Mouse (Mus musculus) ovary, postnatal 10 days (tissue): ENCODE data around the gene Rims4.

Experiments used
- DNase-seq: peaks from one replicate; pipeline ENCODE4 v3.0.0; 2022; ENCODE audit warnings: low spot score

Gene Rims4

DNA sequence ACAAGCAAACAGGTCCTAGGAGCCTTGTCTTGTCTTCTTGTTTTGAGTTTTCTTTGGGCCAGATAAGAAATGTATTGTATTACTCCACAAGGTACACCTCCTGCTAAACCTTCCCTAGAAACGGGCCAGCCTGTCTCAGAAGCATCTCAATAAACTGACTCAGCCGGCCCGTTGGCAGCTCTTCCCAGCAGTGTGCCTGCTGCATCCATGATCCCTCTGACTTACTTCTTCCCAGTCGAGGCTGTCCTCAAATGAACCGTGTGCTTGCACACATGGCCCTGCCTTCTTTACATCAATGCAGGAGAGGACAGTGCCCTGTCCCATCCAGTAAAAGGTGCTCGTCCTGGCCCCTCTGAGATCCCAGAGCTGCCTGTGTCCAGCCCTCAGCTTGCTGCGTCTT lies 8.9 kb downstream of the Rims4 start:
- no peak for DNase-seq

- no peak for DNase-seq
Measured at GRCm38 (mm10) chr2:163907131-163907530, 11.4 kb downstream of the Rims4 start.

DNA sequence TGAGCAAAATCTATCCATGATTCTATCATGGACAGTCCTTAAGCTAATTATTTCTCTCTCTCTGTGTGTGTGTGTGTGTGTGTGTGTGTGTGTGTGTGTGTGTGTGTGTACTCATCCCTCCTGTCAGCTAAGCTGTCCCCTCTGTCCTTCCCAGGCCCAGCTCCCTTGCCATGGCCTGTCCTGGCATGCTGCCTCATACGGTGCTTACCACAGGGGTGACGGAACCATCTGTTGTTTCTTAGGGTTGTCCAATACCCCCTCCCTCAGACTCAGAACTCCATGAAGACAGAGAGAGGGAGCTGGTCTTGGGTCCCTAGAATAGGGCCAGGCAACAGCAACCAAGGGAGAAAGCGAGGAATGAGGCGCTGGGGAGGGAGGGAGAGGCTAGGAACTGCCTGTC lies 14.2 kb downstream of the Rims4 start:
- no peak for DNase-seq

- DNase-seq, result no peak
Measured at GRCm38 (mm10) chr2:163903461-163903860, 15.0 kb downstream of the Rims4 start.

DNA sequence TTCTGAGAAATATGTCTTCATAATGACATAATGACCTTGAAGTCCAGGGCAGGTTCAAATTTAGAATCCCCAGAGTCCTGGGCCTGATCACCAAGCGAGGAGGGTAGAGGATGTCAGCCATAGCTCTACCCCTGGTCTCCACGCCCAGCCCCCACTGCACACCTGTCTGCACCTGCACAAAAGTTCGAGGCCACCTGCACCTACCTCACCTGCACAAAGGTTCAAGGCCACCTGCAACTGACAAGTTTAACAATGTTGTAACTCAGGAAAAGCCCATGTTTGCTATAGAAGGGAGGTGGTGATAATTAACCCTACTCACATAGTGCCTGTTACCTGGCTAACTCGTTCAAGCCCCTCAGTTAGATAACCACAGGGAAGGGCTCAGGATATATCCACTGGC lies 16.0 kb downstream of the Rims4 start:
- no peak for DNase-seq

- no peak for DNase-seq
Measured at GRCm38 (mm10) chr2:163901043-163901442, 17.4 kb downstream of the Rims4 start.

GRCm38 (mm10) chr2:163899910-163900411 lies 18.5 kb downstream of the Rims4 start:
- DNase-seq, result no peak

DNA sequence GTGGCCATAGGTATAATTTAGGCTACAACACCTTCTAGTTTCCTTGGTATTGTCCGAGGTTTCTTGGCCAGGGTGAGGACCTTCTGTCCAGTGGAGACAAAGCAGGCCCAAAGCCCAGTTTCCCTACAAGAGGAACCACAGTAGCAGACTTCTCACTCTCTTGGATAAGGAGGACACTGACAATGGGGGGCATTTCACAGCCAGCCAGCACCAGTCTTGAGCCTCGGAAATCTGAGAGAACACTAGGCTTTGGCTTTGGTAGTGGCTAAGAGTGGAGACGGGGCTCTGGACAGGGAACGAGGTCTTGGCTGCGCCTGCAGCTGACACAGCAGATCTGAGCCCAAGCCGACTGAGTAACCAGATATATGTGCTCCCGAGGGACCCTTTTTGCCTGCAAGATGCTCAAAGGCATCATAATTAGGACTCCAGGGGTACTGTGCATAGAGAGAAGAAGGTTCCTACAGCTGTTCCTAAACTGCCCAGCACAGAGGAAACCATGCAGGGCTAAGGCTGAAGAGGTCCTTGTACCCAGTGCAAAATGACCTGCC lies 20.4 kb downstream of the Rims4 start:
- DNase-seq, result no peak

GRCm38 (mm10) chr2:163897026-163897425 lies 21.5 kb downstream of the Rims4 start:
- DNase-seq, result no peak

DNA sequence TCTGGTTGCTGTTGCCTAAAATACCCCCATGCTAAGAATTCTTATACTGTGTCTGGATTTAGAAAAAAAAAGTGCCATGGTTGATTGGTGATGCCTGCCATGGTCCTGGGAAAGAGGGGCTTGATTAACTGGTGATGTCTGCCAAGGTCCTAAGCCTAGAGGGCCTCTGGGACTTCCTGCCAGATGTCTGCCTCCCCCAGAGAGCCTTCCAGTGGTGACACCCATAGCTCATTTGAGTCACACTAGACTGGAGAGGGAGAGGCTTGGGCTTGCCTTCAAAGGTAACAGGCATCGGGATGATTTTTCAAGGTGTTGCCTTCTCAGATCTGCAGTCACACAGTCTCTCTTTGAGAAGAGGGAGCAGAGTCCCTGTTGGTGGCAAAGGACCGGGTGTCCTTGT lies 23.3 kb downstream of the Rims4 start:
- DNase-seq, result no peak

DNA sequence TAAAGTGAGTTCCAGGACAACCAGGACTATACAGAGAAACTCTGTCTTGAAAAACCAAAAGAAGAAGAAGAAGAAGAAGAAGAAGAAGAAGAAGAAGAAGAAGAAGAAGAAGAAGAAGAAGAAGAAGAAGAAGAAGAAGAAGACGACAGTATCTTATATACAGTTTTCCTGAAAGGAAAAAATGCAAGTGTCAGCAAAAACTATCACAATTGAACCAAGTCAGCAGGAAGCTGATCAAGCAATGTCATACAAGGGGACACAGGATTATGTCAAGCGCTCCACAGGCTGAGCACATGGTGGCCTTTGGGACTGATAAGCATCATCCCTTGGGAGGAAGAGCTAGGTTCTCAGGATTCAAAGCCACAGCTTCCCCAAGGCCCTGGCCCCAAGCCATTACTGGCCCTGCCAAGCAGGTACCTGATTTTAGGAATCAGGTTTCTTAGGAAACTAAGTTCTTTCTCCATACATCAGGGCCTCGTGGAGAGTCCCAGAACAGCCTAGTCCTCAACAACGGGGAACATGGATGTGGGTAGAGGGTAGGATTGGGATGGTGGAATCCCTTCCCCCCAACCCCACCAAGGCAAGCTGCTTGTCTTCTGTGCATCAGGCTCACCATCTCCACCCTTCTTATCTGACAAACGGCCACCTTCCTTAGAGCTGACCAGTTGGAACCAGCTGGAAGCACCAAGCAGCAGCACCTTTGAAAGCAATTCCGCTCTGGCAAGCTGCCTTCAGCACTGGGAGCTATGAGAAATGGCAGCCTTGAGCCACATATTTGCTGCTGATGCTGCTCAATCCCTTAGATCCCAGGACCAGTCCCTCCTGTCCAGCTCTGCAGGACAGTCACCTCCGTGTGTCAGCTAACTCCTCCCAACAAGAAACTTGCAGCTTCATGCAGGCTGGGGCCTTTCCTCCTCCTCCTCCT lies 24.8 kb downstream of the Rims4 start:
- DNase-seq, result no peak

GRCm38 (mm10) chr2:163891271-163891670 lies 27.2 kb downstream of the Rims4 start:
- no peak for DNase-seq

DNA sequence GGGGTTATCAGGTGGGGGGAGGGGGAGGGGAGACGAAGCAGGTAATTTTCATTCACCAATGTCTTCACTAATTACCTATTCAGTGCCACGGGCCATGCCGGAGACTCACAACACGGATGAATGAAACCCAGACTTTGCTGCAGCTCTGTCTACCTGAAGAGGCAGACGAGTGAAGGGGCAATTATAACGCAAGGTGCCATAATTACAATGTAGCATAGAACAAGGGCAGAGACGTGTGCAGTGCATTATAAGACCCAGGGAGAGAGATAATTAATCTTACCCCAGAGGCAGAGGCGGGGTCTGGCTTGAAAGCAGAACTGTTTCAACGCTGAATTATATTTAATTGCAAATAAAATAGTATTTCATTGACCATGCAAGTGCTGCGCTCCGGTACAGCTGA lies 27.9 kb downstream of the Rims4 start:
- DNase-seq, result no peak

DNA sequence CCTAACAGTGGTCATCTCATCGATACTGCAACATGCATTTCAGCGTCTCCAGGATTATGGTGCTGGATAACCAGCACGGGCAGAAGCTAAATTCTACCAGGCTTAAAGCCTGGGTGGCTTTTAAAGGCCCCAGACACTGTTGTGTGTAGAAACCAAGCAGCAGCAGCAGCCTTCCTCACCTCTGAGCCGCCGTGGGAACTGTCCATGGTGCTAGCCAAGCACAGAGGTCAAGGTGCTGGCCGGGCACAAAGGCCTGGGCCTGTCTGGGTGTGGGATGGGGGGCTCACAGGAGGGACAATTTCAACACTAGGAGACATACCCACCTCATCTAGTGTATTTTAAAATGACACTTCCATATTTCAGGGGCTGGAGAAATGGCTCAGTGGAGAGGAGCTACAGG lies 29.1 kb downstream of the Rims4 start:
- DNase-seq, result no peak

DNA sequence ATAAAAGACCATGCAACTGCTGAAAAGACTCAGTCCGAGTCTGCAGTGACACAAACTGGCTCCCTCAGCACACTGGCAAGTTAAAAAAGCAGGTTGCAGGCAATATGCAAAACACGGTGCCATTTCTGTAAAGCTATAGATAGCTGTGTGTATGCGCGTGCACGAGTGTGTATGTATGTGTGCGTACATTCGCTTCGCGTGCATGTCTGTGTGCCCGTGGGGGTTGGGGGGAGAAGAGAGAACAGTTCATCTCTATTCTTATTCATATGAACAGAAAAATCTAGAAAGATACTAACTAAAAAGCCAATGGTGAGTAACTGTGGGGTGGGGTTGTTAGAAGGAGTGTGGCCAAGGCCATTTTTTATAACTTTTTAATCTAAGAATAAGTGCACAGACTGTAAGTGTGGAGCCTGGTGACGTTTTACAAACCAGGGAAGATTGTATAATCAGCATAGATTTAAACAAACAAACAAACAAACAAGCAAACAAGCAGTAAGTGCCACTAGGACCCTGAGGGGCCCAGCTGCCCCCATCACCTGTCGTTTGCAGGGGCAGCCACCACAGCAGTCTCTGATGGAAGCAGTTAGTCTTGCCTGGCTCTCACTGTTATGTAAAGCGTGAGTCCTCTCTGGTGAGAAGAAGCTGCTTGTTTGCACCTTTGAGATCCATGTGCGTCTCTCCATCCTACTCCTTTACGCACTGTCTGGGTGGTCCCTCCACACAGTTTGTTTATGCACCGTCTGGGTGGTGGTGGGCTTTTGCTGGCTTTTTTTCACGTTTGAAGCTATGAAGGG lies 35.4 kb downstream of the Rims4 start:
- DNase-seq, result no peak

- DNase-seq, result no peak
Measured at GRCm38 (mm10) chr2:163880891-163881290, 37.6 kb downstream of the Rims4 start.

DNA sequence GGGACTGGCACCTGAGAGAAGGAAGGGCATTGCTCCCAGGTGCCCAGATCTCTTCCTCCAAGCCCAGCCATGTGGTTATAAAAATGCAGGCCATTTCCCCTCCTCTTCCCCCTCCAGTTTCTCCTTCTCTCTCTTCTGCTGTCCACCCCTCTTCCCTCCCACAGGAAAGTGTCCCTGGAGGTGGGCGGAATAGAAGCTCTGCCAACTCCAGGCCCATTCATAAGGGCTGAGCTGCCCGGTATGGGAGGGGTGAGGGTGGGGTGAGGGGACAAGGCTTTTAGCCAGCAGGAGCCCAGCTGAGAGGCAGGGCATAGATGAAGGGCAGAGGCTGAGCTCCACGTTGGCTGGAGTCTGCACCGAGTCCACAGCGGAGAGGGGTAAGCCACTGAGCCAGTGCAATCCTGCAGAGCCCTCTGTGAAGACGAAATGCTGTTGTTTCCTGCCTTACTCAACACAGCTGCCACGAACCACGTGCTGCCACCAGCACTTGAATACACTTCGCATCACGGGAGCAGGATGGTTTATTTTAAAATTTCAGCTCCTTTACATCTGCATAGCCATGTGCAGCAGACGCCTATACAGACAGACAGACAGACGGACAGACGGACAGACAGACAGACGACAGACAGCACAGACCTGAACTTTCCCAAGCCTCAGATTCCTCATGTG lies 41.5 kb downstream of the Rims4 start:
- DNase-seq, result no peak

DNA sequence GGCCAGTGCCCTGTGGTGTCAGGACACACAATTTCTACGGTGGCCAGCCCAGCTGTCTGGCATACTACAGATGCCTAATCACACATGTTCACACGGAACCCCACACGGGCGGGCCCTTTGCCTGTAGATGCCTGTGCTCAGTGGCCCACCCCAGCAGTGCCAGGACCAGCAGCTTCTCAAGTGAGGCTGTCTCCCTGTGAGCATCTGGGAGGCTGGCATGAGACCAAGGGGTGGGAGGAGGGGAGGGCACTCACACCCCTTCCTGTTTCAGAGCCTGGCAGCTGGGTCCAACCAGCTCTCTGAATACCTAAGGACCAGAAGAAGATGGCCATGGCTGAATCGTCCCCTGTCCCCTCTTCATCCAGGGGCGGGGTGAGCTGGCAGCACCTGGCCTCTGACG lies 43.0 kb downstream of the Rims4 start:
- DNase-seq, result no peak

DNA sequence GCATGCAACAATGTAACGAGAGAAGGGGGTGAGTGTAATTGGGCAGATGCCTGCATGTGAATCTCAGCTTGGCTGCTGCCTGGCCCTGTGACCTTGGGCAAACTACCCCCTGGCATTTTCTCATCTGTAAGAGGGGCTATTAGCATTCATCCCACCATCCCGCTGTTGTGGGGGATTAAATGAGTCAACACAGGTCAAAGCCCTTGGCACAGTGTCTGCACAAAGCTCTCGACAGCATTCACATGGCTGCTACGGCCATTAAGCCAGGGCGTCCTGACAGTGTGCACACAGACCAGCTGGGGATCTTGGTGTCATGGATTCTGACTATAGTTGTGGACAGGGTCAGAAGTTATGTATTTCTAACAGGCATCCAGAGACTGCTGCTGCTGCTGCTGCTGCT lies 43.6 kb downstream of the Rims4 start:
- DNase-seq, result no peak

- no peak for DNase-seq
Measured at GRCm38 (mm10) chr2:163871906-163872305, 46.6 kb downstream of the Rims4 start.

DNA sequence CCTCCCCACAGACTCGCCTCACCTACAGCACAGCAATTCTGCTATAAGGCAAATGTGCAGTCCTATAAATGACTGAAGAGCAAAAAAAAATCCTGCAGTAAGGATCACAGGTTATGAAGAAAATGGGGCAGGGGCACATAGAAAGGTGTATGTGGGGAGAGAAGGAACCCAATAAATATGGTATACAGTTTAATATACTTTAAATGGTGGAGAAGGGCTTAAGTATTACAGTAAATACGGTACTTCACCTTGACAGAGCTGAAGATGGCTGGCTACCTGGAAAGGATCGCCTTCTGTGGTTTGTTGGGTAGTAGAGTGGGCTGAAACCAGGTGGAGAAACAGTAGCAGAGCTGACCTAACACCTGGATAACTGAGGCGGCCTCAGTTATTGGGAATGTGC lies 47.2 kb downstream of the Rims4 start:
- DNase-seq, result no peak

GRCm38 (mm10) chr2:163869783-163870182 lies 48.7 kb downstream of the Rims4 start:
- DNase-seq, result no peak
